Mouse (Mus musculus) central nervous system, embryonic 11.5 days (tissue): ENCODE data around the gene Bbc3. TPM values are rescaled to one million over a fixed set of nuclear protein-coding genes. Genes with fewer than 3 reads are reported as not detected.

Experiments
- polyA plus RNA-seq: library from polyadenylated mRNA; depleted of rRNA; stranded (reverse); fragments of >200 nt; gene quantifications from 2 replicates; pipeline ENCODE4 v1.2.3, GENCODE M21; 2012; rRNA removed

Gene Bbc3
- 9.5 and 14.2 TPM in 2 replicates for polyA plus RNA-seq

DNA sequence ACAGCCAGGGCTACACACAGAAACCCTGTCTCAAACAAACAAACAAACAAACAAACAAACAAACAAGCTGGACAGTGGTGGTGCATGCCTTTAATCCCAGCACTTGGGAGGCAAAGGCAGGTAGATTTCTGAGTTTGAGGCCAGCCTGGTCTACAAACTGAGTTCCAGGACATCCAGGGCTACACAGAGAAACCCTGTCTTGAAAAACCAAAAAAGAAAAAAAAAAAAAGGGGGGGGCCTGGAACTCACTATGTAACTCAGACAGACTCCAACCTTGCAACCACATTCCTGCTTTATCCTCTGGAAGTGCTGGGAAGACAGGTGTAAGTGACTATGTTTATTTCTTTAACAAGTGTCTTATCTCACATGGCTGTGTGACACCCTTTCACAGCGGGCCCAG, at the start of gene Bbc3:
Bbc3 (plus strand) TSS at position 301 of the 400 bp plus-strand sequence.

DNA sequence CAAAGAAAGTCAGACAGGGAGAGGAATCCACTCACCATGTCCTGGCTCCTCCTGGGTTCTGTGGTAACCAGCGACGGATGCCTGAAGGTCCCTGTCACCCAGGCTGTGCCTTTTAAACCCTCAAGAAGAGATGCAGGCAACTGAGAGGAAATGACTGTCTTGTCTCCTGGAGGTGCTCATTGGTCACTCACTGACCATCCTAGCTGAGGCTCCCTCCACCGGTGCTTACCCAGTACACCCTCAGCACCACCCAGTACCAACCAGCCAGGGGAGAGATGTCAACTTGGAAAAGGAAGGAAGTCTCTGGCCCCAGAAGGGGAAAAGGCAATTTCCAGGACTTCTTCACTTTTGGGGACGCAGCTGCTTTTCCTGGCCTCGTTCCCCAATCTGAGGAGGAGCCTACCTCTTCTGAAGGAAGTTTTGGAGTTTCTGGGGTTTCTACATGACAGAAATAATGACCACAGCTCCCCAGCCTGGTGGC, 49.0 kb upstream of the Bbc3 start, which contains the start of gene C5ar1:
C5ar1 (minus strand) TSS at position 431 of the 481 bp plus-strand sequence.

DNA sequence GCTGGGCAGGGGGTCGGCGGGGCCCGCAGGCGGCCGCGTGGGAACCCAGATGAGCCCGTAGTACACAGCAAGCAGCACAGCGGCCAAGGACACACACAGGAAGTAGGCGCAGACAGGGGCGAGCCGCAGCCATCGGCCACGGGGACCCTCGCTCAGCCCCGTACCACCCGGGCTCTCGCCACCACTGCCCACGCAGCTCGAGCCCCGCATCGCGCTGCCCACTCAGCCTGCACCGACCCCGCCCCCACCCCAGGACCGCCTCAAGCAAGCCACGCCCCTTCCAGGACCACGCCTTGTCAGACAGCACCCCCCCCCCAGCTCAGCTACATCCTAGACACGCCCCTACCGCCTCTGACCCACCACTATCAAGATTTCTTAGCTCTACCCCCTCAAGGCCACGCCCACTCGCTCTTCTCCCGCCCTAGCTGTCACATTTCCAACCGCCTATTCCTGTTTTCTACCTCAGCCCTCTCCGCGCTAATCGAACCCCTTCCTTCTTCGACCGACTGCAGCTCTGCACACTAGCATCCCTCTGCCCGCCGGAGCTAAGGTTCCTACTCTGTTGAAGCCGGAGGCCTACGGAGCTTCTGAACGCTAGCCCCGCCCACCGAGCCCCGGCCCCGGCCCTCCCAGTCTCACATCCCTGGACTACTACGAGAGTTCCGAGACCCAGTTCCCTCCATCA, 35.0 kb upstream of the Bbc3 start, which contains the start of gene Inafm1:
Inafm1 (minus strand) TSS at position 537 of the 685 bp plus-strand sequence.

DNA sequence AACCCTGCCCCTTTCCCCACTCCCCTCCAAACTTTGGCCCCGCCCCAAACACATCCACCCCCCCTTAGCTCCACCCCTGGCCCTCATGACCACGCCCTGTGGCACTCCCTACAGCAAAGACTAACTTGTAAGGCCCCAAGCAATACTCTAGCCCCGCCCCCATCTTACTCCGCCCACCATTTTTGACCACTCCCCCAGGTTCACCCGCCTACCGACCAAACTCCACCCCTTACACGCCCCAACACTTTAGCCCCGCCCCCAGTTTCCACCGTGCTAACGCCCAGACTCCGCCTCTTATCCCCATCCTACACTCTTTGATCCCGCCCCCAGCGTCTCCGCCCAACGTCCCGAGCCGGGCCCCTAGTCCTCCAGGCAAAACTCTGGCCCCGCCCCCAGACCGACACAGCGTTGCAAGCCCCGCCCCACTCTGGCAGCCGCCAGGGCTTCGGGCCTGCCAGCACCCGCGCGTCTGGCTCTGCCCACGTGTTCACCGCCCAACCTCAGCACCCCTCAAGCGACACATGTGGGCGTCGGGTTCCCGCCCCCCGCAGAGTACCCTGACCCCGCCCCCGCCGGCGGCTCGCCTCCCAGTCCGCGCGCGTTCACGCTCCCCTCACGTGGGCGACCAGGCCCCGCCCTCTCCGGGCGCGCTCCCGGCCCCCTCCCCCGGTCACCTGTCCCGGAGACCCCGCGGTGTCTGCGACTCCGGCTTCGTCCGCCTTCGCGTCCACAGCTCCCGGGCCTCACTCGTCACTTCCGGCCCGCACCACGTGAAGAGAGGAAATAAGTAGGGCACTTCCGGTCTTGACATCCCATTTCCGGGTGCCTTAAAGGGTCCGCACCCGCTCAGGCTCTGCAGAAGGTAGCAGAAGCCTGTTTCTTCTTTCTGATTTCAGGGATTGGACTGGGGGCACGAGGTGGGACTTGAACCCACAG, 21.9 kb upstream of the Bbc3 start, which contains the start of gene Ccdc9:
Ccdc9 (minus strand) TSS at position 770 of the 936 bp plus-strand sequence.

Other genes starting within 250 kb of the Bbc3 start
- gene Zfp541, start 246.6 kb upstream of the Bbc3 start, polyA plus RNA-seq, result 0.02 and 0.06 TPM in 2 replicates
- 89.3 and 171 TPM in 2 replicates for gene Napa, start 209.9 kb upstream of the Bbc3 start, polyA plus RNA-seq
- 22.1 and 26.5 TPM in 2 replicates for gene Kptn, start 188.5 kb upstream of the Bbc3 start, polyA plus RNA-seq
- 9.7 and 12.6 TPM in 2 replicates for gene Slc8a2, start 178.6 kb upstream of the Bbc3 start, polyA plus RNA-seq
- 80.4 and 100 TPM in 2 replicates for gene Meis3, start 133.3 kb upstream of the Bbc3 start, polyA plus RNA-seq
- 14.1 and 16.5 TPM in 2 replicates for gene Dhx34, start 86.4 kb upstream of the Bbc3 start, polyA plus RNA-seq
- gene C5ar2, start 64.2 kb upstream of the Bbc3 start, polyA plus RNA-seq, result 0.07 and 0.13 TPM in 2 replicates
- gene C5ar1, start 48.9 kb upstream of the Bbc3 start, polyA plus RNA-seq, result 0.98 and 3.1 TPM in 2 replicates
- gene Inafm1, start 34.8 kb upstream of the Bbc3 start, polyA plus RNA-seq, result 20.1 and 23.7 TPM in 2 replicates
- 79.2 and 222 TPM in 2 replicates for gene Ccdc9, start 21.6 kb upstream of the Bbc3 start, polyA plus RNA-seq
- gene Sae1, start 79.4 kb downstream of the Bbc3 start, polyA plus RNA-seq, result 217 and 361 TPM in 2 replicates
- 57.7 and 93.9 TPM in 2 replicates for gene Zc3h4, start 92.5 kb downstream of the Bbc3 start, polyA plus RNA-seq
- 39.6 and 43.5 TPM in 2 replicates for gene Tmem160, start 144.4 kb downstream of the Bbc3 start, polyA plus RNA-seq
- gene Npas1, start 169.3 kb downstream of the Bbc3 start, polyA plus RNA-seq, result 0.27 and 1.0 TPM in 2 replicates